Mouse (Mus musculus): ENCODE results near the gene Gnb3.
"Not testable (repeated sequence)": the region's sequence is repeated elsewhere in the genome, so short reads cannot be mapped to it uniquely, and the experiment has no call there.

Gnb3 gene

DNA sequence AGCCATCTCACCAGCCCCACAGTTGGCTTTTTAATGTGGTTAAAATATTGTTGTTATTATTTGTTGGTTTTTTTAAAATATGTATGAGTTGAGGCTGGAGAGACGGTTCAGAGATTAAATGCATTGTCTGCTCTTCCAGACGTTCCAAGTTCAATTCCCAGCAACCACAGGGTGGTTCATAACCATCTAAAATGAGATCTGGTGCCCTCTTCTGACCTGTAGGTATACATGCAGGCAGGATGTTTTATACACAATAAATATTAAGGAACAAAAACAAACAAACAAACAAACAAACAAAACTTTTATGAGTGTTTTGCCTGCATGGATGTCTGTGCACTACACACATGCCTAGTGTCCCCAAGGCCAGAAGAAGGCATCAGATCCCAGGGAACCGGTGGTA is 37.0 kb downstream of the Gnb3 start:
- no peak for DNase-seq (ENCODE audit: low spot score in 2 of 2)

DNA sequence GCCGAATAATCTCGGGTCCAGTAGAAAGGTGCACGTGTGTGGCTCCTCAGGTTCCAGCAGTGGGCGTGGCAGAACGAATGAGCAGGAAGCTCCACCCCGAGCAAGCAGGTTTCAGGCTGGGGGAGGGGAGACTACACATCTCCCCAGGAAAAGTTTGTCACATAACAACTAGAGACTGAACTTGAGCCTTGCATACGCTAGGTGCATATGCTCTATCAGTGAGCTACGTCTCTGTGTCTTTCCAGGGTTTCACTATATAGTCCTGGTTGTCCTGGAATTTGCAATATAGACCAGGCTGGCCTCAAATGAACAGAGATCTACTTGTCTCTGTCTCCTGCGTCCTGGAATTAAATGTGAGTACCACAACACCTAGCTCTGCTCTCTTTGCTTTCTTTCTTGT is 37.7 kb downstream of the Gnb3 start:
- DNase-seq (ENCODE audit: low spot score in 2 of 2) = not testable (repeated sequence)

DNA sequence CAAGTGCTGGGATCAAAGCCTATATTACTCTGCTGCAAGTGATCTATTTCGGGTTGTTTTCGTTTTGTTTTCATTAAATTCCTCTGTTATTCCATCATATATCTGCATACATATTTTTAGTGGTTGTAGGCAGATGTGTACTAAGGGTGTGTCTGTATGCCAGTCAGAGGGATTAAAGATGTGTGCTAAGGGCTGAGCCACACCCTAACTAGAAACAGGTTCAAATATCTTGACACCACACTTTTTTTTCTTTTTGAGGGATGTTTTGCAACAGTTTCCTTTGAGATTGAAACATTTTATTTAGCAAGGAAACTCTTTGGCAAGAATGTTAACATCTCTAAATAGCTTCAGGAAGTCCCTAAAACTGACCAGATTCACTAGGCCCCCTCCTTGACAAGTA is 43.9 kb downstream of the Gnb3 start:
- DNase-seq (ENCODE audit: low spot score in 2 of 2) = no peak

DNA sequence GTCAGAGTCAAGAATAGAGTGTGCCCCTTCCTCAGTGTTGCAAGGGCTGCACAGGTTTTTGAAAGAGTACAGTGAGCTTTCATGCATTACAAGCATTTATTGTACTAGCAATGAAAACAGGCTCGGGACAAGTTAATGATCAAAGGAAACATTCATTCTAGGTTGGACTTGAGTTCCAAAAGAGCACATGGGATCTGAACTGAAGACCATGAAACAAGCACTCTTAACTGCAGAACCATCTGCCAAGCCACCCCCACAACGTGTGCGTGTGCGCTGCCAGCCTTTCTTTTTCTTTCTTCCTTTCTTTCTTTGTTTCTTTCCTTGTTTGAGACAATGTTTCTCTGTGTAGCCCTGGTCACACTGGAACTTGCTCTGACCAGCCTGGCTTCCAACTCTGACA is 44.3 kb downstream of the Gnb3 start:
- DNase-seq (ENCODE audit: low spot score in 2 of 2) = no peak

DNA sequence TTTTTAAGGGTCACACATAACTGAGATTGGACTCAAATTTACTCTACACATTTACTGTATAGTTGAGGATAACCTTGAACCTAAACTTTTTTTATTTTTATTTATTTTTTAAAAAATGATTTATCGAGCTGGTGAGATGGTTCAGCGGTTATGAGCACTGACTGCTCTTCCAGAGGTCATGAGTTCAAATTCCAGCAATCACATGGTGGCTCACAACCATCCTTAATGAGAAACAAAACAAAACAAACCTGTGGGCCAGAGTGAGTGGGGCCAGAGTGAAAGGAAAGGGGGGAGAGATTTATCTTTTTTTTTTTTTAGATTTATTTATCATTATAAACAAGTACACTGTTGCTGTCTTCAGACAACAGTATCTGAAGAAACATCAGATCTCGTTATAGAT is 48.2 kb downstream of the Gnb3 start:
- DNase-seq (ENCODE audit: low spot score in 2 of 2) = no peak

DNA sequence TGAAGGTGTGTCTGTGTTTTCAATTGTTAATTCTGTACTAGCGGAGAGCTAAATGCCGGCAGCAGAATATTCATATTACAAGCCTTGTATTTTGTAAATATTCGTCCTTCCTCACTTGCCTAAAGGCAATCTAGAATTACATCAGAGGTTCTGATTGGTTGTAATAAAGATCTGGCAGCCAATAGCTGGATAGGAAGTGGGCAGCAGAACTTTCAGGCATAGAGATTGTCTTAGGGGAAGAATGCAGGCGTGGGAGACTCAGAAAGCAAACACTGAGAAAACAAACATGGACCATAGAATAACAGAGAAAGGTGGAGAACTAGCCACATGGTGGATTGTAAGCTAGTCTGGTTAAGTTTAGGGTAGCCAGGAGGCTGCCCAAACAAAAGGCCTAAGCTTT is 50.0 kb downstream of the Gnb3 start:
- DNase-seq (ENCODE audit: low spot score in 2 of 2) = no peak

DNA sequence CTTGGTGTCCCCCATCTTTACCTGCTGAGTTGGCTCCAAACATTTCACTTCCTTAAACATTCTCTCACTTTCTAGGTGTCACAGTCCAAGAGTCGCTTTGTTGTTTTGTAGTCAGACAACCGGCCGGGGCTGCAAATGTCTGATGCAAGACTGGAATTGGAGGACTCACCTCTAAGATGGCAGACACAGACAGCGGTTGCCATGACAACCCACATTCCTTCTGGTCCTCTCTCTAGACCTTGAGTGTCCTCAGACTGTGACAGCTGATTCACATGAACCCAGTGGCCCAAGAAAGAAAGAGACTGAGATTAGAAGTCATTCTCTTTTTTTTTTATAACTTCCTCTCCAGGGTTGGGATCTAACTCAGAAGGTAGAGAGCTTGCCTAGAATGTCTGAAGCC is 50.6 kb downstream of the Gnb3 start:
- no peak for DNase-seq (ENCODE audit: low spot score in 2 of 2)

DNA sequence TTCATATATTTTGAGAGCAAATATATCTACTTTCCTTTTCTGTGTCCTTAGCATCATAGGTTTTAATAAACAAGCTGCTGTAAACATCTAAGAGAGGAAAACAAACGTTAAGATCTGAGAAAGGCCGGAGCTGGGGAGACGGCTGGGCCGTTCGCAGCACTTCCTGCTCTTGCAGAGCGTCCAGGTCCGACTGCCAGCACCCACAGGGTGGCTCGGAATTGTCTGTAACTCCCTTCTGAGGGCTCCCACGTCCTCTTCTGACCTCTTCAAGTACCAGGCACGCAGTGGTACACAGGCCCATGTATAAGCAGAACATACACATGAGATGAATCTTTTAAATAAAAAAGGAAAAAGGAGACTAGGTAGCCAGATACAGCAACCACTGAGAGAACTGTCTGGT is 52.4 kb downstream of the Gnb3 start:
- no peak for DNase-seq (ENCODE audit: low spot score in 2 of 2)

DNA sequence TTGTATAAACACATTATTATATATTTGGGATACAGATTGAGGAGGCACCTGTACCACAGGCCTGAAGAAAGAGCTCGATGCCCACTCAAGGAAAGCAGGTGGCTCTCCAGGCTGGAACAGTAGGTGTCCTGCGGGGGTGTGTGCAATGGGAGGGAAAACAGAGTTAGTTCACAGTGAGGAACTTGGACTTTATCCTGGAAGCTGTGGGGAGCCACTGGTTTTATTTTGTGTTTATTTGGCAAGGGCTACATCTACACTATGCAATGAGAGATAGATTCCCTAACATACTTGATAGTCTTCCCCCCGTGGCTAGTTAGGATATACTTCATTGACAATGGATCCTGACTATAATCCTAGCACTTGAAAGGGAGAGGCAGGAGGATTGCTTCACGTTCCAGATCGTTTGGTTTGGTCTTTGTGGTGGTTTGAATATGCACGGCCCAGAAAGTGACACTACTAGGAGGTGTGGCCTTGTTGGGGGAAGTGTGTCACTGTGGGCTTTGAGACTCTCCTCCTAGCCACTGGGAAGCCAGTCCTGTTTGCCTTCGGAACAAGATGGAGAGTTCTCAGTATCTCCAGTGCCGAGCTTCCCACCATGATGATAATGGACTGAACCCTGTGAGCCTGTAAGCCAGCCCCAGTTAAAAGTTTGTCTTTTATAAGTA is 53.2 kb downstream of the Gnb3 start:
- DNase-seq (ENCODE audit: low spot score in 2 of 2) = no peak

Measured in frontal cortex, postnatal 25 days (tissue).